Mouse (Mus musculus): ENCODE results near the gene Rasal2. TPM values are rescaled to one million over a fixed set of nuclear protein-coding genes. Genes with fewer than 3 reads are reported as not detected.
A peak's percentile ranks its signal among the peaks of the same experiment; 100 is the strongest.
"Not testable (repeated sequence)": the region's sequence is repeated elsewhere in the genome, so short reads cannot be mapped to it uniquely, and the experiment has no call there.

The Rasal2 gene
- polyA plus RNA-seq, 1 experiment: 1.5 TPM

DNA sequence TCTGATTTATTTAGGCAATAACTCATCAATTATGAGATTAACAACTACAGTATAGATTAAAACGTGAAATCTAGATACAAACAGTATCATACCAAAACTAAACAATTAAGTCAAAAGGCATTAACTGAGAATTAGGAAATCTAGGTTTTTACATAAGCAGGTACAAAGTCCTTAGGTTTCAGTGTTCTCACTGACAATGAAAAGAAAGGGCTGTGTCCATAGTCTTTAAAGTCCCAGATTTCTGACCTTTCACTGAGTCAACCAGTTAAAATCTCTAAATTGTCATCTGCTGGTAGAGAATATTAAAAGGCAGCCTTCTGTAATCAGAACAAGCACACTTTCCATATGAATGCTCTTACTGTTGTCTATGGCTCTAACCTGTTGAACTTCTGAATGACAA is 156.6 kb downstream of the Rasal2 start:
- WGBS: 69% methylated on average over 1 of the region's 1 CpGs
- DNase-seq (ENCODE audit: low read depth, low spot score): no peak

- WGBS: 25% methylated on average over 9 of the region's 9 CpGs
- DNase-seq (ENCODE audit: low read depth, low spot score): peak; percentile 19
Measured at GRCm38 (mm10) chr1:157253600-157254490, 158.6 kb downstream of the Rasal2 start.

GRCm38 (mm10) chr1:157248112-157248511 is 164.3 kb downstream of the Rasal2 start:
- WGBS: 76% methylated on average over 3 of the region's 3 CpGs
- DNase-seq (ENCODE audit: low read depth, low spot score): no peak

DNA sequence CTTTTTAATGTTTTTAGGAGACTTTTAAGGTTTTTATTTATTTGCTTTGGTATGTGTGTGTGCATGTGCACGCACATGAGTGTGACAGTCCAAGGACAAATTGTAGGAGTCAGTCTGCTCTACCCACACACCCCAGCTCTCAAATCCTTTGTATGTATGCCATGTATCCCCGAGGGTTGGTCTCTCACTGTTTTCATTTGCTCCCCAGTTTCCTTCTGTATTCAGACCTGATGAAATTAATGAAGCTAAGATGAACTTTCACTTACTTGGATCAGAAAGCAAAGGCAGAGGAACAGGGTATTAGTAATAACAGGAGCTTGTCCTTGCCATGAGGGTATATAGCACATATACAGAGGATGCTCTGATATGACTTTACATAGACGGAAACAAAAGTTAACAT is 165.1 kb downstream of the Rasal2 start:
- DNase-seq (ENCODE audit: low read depth, low spot score): no peak
- WGBS: 71% methylated on average over 3 of the region's 3 CpGs

DNA sequence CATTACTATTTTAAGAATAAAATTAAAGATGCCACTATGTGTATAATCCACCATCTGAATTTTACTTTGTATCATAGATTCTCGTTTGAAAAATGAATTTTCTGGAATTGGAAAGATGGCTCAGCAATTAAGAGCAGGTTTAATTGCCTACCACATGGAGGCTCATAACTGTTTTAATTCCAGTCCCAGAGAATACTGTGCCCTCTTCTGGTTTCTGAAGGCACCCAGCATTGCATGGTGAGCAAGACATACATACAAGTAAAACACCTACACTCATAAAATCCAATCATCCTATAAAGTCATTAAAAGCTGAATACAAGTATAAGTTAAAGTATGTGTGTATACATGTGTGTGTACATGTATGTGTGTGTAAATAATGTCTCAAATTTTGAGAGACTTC is 165.6 kb downstream of the Rasal2 start:
- WGBS: 75% methylated on average over 1 of the region's 1 CpGs
- no peak for DNase-seq (ENCODE audit: low read depth, low spot score)

DNA sequence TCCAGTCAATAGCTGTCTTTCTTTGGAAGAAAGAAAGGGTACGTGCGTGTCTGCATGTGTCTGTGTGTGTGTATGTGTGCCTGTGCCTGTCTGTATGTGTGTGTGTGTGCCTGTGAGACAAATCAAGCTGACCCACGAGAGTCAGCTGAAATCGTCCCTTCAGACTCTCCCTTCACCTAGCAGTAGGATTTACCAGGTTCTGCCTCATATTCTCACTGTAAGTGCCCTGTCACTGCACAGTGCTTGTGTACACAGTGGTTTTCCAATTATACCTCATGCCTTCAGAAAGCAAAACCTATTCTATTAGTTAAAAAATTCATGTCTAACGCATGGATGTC is 168.0 kb downstream of the Rasal2 start:
- no peak for DNase-seq (ENCODE audit: low read depth, low spot score)
- WGBS: 70% methylated on average over 5 of the region's 5 CpGs

DNA sequence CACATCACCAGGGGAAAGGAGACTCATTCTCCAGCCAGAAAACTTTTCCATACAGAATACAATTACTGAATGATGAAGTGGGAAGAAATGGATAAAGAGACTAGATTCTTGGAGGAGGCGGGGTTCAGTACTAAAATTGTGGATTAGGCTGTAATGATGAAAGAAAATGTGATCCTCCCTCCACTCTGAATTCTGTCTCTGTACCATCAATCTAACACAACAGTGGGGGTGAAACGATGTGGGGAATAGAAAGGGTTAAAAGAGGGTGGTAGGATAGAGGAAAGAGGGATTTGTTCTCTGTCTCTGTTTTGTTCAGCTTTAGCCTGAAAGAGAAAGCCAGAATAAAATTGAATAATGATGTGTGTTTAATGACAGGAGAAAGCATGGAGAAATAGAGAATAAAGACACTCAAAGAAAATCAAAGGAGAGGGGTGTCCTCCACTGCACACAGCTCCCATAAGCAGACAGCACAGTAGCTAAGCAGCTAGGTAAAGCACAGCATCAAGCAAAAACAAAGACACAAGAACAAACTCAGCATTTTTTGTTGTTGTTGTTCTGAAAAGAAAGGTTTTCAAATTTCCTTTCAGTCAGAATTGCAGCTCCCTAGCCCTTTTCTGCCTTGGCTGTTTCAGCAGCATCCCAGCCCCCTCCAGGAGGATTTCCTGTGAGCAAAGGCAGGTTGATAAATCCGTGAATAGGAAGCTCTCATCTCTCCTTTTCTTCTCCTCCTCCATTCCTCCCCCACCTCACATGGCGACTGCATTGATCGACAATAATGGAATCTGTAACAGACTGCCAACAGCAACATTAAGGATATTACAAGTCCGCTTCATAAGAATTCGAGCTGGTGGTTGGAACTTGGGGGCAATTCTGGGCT is 168.6 kb downstream of the Rasal2 start:
- 74% methylated on average over 7 of the region's 7 CpGs for WGBS
- DNase-seq (ENCODE audit: low read depth, low spot score): no peak

- WGBS: 93% methylated on average over 1 of the region's 1 CpGs
- DNase-seq (ENCODE audit: low read depth, low spot score): no peak
Measured at GRCm38 (mm10) chr1:157239687-157240086, 172.7 kb downstream of the Rasal2 start.

DNA sequence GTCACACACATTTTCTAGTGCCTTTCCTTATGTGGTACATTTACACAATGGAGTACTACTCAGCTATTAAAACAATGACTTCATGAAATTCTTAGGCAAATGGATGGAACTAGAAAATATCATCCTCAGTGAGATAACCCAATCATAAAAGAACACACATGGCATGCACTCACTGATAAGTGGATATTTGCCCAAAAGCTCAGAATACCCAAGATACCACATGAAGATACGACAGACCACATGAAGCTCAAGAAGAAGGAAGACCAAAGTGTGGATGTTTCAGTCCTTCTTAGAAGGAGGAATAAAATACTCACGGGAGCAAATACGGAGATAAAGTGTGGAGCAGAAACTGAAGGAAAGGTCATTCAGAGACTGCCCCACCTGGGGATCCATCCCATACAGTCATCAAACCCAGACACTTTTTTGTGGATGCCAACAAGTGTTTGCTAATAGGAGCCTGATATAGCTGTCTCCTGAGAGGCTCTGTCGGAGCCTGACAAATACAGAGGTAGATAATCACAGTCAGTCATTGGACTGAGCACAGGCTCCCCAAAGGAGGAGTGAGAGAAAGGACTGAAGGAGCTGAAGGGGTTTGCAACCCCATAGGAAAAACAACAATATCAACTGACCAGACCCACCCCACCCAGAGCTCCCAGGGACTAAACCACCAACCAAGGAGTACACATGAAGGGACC is 175.6 kb downstream of the Rasal2 start:
- DNase-seq (ENCODE audit: low read depth, low spot score): not testable (repeated sequence)
- WGBS: 92% methylated on average over 4 of the region's 4 CpGs

DNA sequence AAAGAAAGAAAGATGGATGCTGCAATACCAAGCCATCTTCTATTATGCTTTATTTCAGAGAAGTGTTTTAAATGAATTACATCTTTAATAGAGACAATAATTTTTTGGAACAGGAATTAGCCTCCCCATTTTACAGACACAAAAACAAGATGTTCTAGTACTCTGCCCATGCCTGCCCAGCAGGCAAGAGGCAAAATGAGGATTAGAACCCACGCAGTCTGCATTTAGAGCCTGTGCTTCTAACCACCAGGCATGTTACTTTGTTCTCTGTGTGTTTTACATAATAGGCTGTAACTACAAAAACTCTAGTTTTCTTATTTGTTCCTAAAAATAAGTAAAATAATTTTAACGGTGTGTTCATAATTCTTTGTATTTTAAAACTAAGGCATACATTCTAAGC is 178.9 kb downstream of the Rasal2 start:
- DNase-seq (ENCODE audit: low read depth, low spot score): no peak
- 87% methylated on average over 2 of the region's 2 CpGs for WGBS

GRCm38 (mm10) chr1:157232372-157232771 is 180.0 kb downstream of the Rasal2 start:
- no peak for DNase-seq (ENCODE audit: low read depth, low spot score)
- 54% methylated on average over 4 of the region's 4 CpGs for WGBS

GRCm38 (mm10) chr1:157231016-157231415 is 181.4 kb downstream of the Rasal2 start:
- WGBS: 56% methylated on average over 8 of the region's 8 CpGs
- DNase-seq (ENCODE audit: low read depth, low spot score): no peak

GRCm38 (mm10) chr1:157230386-157230785 is 182.0 kb downstream of the Rasal2 start:
- DNase-seq (ENCODE audit: low read depth, low spot score): no peak

GRCm38 (mm10) chr1:157225013-157225412 is 187.4 kb downstream of the Rasal2 start:
- no peak for DNase-seq (ENCODE audit: low read depth, low spot score)
- WGBS: 94% methylated on average over 6 of the region's 6 CpGs

More at GRCm38 (mm10) chr1:157230386-157230785, 182.0 kb downstream of the Rasal2 start:
- 54% methylated on average over 2 of the region's 2 CpGs for WGBS

DNA sequence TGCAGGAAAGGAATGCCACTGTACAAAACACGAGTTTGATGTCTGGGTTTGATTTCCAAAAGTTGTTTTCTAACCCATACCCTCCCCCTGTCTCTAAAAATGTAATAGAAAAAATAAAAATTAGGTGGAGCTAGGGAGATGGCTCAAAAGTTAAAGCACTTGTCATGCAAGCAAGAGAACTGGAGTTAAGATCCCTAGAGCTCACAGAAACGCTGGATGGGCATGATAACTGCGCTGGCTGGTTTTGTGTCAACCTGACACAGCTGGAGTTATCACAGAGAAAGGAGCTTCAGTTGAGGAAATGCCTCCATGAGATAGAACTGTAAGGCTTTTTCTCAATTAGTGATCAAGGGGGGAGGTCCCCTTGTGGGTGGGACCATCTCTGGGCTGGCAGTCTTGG is 191.5 kb downstream of the Rasal2 start:
- no peak for DNase-seq (ENCODE audit: low read depth, low spot score)
- 85% methylated on average over 3 of the region's 3 CpGs for WGBS

DNA sequence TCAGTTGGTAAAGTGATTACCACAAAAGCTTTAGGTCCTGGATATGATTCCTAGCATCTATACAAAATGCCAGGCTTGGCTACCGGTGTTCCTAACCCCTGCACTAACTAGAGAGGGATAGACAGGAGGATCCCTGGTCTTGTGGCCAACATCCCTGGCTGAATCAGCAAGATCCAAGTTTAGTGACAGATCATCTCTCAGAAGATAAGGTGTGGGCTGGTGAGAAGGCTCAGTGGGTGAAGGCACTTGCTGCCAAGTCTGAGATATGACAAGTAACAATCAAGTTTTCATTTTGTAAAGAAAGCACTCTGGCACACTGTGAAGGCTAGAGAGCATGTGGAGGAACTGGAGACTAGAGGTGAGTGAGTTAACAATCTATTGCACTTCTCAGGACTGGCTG is 191.9 kb downstream of the Rasal2 start:
- DNase-seq (ENCODE audit: low read depth, low spot score): no peak
- WGBS: 88% methylated on average over 1 of the region's 1 CpGs

GRCm38 (mm10) chr1:157208754-157209153 is 203.6 kb downstream of the Rasal2 start:
- DNase-seq (ENCODE audit: low read depth, low spot score): no peak
- 8% methylated on average over 1 of the region's 1 CpGs for WGBS

DNA sequence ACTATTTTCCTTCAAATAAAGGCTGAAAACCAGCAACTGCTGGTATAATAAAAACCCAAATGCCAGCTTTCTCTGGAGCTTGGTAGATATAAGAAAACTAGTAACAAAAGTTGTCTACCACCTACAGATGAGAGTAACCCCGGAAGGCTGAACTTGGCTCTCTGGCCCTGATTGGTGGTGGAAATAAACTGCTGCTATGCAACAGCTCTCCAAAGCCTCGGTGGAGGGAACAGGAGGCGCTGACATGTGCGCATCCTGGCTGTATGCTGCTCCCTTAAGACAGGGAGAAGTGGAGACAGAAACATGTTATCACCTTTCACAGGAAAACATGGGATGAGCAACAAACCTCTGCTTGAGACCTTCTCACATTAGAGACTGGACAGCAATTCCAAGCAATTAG is 206.7 kb downstream of the Rasal2 start:
- DNase-seq (ENCODE audit: low read depth, low spot score): no peak
- 67% methylated on average over 4 of the region's 4 CpGs for WGBS

GRCm38 (mm10) chr1:157183043-157183442 is 229.4 kb downstream of the Rasal2 start:
- no peak for DNase-seq (ENCODE audit: low read depth, low spot score)
- WGBS: 73% methylated on average over 3 of the region's 3 CpGs

GRCm38 (mm10) chr1:157182431-157182830 is 230.0 kb downstream of the Rasal2 start:
- DNase-seq (ENCODE audit: low read depth, low spot score): no peak
- WGBS: 75% methylated on average over 5 of the region's 5 CpGs

Data from large intestine, adult 2 months (tissue).